10 mouse cellular contexts compared by ENCODE assay signal in the genomic region with DNA sequence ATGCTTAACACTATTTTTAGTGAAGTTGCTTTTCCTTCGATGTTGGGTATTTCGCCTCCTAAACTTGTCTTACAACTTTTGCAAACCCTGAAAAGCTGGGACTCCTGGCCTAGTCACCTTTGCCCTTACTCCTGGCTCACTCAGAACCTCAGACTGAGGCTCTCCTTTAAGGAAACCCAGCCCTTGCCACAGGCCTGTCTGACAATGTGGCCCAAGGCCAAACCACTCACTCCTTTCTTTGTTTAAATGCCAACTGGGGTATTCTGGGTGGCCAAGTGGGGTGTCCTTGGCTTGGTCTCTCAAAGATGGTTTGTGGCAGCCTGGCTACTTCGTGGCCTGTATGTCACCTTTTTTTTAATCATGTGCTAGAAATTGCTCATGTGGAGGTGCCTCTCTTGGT. TPM values are rescaled to one million over a fixed set of nuclear protein-coding genes. Genes with fewer than 3 reads are reported as not detected.
DNase-seq lines count a peak whose midpoint lies in the region; ATAC-seq and TF ChIP-seq lines count a peak whose summit lies in the region.
"Had no signal": no experiment of that assay in that cellular context is flagged by ENCODE, and none has a peak within 500 bp of the region (broad histone marks: within the 10 kb centered on the region; RNA-seq: fewer than 3 reads in every experiment).

No protein-coding gene starts in this region.

- H3K27me3 ChIP-seq in CH12.LX (replicated peaks): no peaks in the 10 kb centered on the region
- H3K27me3 ChIP-seq: Patski had no signal

- no peak for TF ChIP-seq CTCF in CH12.LX (conservative IDR thresholded peaks at IDR 0.05 in 1 of 2, IDR thresholded peaks at IDR 0.05 in 1 of 2; ENCODE audit: low read depth in 2 of 2, low read length in 2 of 2)

- H3K4me2 ChIP-seq in CH12.LX (ENCODE audit: insufficient read depth, low read depth, poor library complexity, severe bottlenecking): peak overlapping the region; percentile 95

- peaks cover 2 to 36% of the 10 kb centered on the region in 2 experiments; a peak in 3 of 4 replicates for H3K4me1 ChIP-seq in CH12.LX (ENCODE audit: control insufficient read depth in 1 of 2, insufficient read depth in 2 of 2)

- dilution Hi-C loops in CH12.LX (cut with MboI; ENCODE audit: extremely low pct_ligation_motif_present, extremely low pct_unique_long_range_greater_than_20kb, low sequenced_read_pairs): no loop called here

- H3K9me3 ChIP-seq in CH12.LX (replicated peaks; ENCODE audit: low read length): no peaks in the 10 kb centered on the region

- H3K4me3 ChIP-seq in CH12.LX (replicated peaks in 1 of 3; ENCODE audit: low read depth in 2 of 3, low read length in 2 of 3, poor library complexity in 1 of 3): peak overlapping the region; percentile 87 to 97 (median 92)

- in situ Hi-C loops in CH12.LX (cut with MboI; ENCODE audit: low pct_ligation_motif_present, low pct_unique_long_range_greater_than_20kb, low sequenced_read_pairs): no loop called here

- 0 out of 2 replicates have a peak, but pooled peaks have one; percentile 13 for ATAC-seq in erythroblast, adult 5-6 weeks (replicated peaks; ENCODE audit: low FRiP score, poor library complexity, severe bottlenecking)
- no peak for ATAC-seq in inflammation-experienced regulatory T-cells, adult 6 months

- 0 out of 2 replicates have a peak overlapping the region, but pooled peaks have one; percentile 8 for H3K27ac ChIP-seq in CH12.LX (ENCODE audit: insufficient read depth, low read depth)

- no peak for TF ChIP-seq POLR2A in CH12.LX (IDR thresholded peaks at IDR 0.05; ENCODE audit: low read depth, low read length)

- peak; percentile 37 for DNase-seq in embryo, embryonic 10.5 days (ENCODE audit: low spot score)
- DNase-seq in embryo, embryonic 9.5 days (ENCODE audit: extremely low spot score): no peak
- DNase-seq in CH12.LX (ENCODE audit: extremely low read depth): peak; percentile 27
- peak; percentile 40 for DNase-seq in kidney, adult 11 months
- peak; percentile 14 for DNase-seq in lung, postnatal 14 days
- no peak for DNase-seq in left cerebral cortex, adult 18-20 months (ENCODE audit: low spot score in 2 of 2)

- H3K36me3 ChIP-seq in CH12.LX (replicated peaks in 1 of 2; ENCODE audit: control insufficient read depth in 1 of 2, insufficient read depth in 1 of 2, low read length in 1 of 2): peaks cover 33 to 43% of the 10 kb centered on the region in 2 experiments

- H3K79me2 ChIP-seq in CH12.LX (replicated peaks; ENCODE audit: control insufficient read depth, extremely low read depth, insufficient read depth, poor library complexity, severe bottlenecking): peaks cover 47% of the 10 kb centered on the region

- H3K9ac ChIP-seq in CH12.LX (ENCODE audit: insufficient read depth, low read depth): peak overlapping the region; percentile 90

- no peak for TF ChIP-seq EP300 in CH12.LX (IDR thresholded peaks at IDR 0.05; ENCODE audit: low read length)

- TF ChIP-seq RAD21 in CH12.LX (IDR thresholded peaks at IDR 0.05; ENCODE audit: low read depth, low read length): no peak

TF ChIP-seq in CH12.LX, 34 proteins besides CTCF, POLR2A, EP300 and RAD21:
- no peak for TF ChIP-seq ZKSCAN1 (IDR thresholded peaks at IDR 0.05; ENCODE audit: borderline replicate concordance, low read depth, low read length)
- peak; percentile 21; the same call in 1 of the 2 replicates for TF ChIP-seq MYC (IDR thresholded peaks at IDR 0.05; ENCODE audit: low read depth, low read length)
- no peak for TF ChIP-seq NELFE (IDR thresholded peaks at IDR 0.05; ENCODE audit: low read depth, low read length)
- TF ChIP-seq E2F4 (IDR thresholded peaks at IDR 0.05; ENCODE audit: insufficient replicate concordance, low read depth, low read length): no peak
- 0 out of 2 replicates have a peak, but pooled peaks have one; percentile 41 for TF ChIP-seq BHLHE40 (IDR thresholded peaks at IDR 0.05; ENCODE audit: low read depth, low read length)
- no peak for TF ChIP-seq NRF1 (IDR thresholded peaks at IDR 0.05; ENCODE audit: low read depth, low read length)
- 0 out of 2 replicates have a peak, but pooled peaks have one; percentile 13 for TF ChIP-seq CHD1 (IDR thresholded peaks at IDR 0.05; ENCODE audit: low read depth, low read length)
- TF ChIP-seq MXI1 (IDR thresholded peaks at IDR 0.05; ENCODE audit: low read depth, low read length): no peak; the same call in 1 of the 2 replicates

RNA-seq across cellular contexts. Expression of a gene that starts 1.4 kb away (rescaled TPM):
- total RNA-seq in CH12.LX (2012; rRNA removed) (32.4 and 54.6 TPM in 2 replicates), CH12.LX (2014; rRNA removed) (32.2 and 32.6 TPM in 2 replicates)
- 74.9 TPM in 2 replicates for polyA plus RNA-seq in CH12.LX (2012; ENCODE audit: insufficient read length, low read depth)
- 10.0 and 11.1 TPM in 2 replicates for total RNA-seq in erythroblast, adult 5-6 weeks (2015; ENCODE audit: low replicate concordance)
- total RNA-seq in erythroblast, adult 5-6 weeks (2017; ENCODE audit: low replicate concordance): 13.5 and 15.8 TPM in 2 replicates
- polyA plus RNA-seq in inflammation-experienced regulatory T-cells, adult 6 months (2017; shearing (Covaris generic)): 10 to 100 TPM in 1 of 3 experiments, 1 to 10 TPM in 2; 6.2 to 10.2 (median 8.1) TPM
- total RNA-seq in left cerebral cortex, adult 18-20 months (2021): 1 to 10 TPM; 5.4 to 6.6 TPM

RNA-seq across cellular contexts. Expression of a gene that starts 27.3 kb away (rescaled TPM):
- total RNA-seq in CH12.LX (2012; rRNA removed): not detected in 2 replicates
- total RNA-seq in CH12.LX (2014; rRNA removed): not detected in 2 replicates
- not detected in 2 replicates for polyA plus RNA-seq in CH12.LX (2012; ENCODE audit: insufficient read length, low read depth)
- total RNA-seq in erythroblast, adult 5-6 weeks (2015; ENCODE audit: low replicate concordance): 1,587 and 1,606 TPM in 2 replicates
- 742 and 898 TPM in 2 replicates for total RNA-seq in erythroblast, adult 5-6 weeks (2017; ENCODE audit: low replicate concordance)
- polyA plus RNA-seq in inflammation-experienced regulatory T-cells, adult 6 months (2017; shearing (Covaris generic)): 1 to 10 TPM in 1 of 3 experiments, not detected in 2; 1.5 TPM
- under 1 TPM in 1 of 2 experiments, not detected in 1; 0.51 TPM for total RNA-seq in left cerebral cortex, adult 18-20 months (2021)
- total RNA-seq: liver, adult 2 months had no signal
- polyA plus RNA-seq: Patski had no signal

RNA-seq across cellular contexts. Expression of a gene that starts 44.2 kb away (rescaled TPM):
- 73.1 and 94.1 TPM in 2 replicates for total RNA-seq in CH12.LX (2012; rRNA removed)
- total RNA-seq in CH12.LX (2014; rRNA removed): 98.9 and 110 TPM in 2 replicates
- 65.0 and 76.2 TPM in 2 replicates for polyA plus RNA-seq in CH12.LX (2012; ENCODE audit: insufficient read length, low read depth)
- total RNA-seq in erythroblast, adult 5-6 weeks (2015; ENCODE audit: low replicate concordance): 14.4 and 17.6 TPM in 2 replicates
- total RNA-seq in erythroblast, adult 5-6 weeks (2017; ENCODE audit: low replicate concordance): 5.6 and 13.3 TPM in 2 replicates
- polyA plus RNA-seq in inflammation-experienced regulatory T-cells, adult 6 months (2017; shearing (Covaris generic)): 10 to 100 TPM in 1 of 3 experiments, 1 to 10 TPM in 2; 6.7 to 16.6 (median 9.4) TPM
- total RNA-seq in left cerebral cortex, adult 18-20 months (2021): 10 to 100 TPM in 1 of 2 experiments, 1 to 10 TPM in 1; 7.3 to 10.1 TPM

RNA-seq across cellular contexts. Expression of a gene that starts 54.5 kb away (rescaled TPM):
- 23.1 and 28.9 TPM in 2 replicates for total RNA-seq in CH12.LX (2012; rRNA removed)
- 13.8 and 14.4 TPM in 2 replicates for total RNA-seq in CH12.LX (2014; rRNA removed)
- 40.6 and 45.8 TPM in 2 replicates for polyA plus RNA-seq in CH12.LX (2012; ENCODE audit: insufficient read length, low read depth)
- 12.1 and 14.2 TPM in 2 replicates for total RNA-seq in erythroblast, adult 5-6 weeks (2015; ENCODE audit: low replicate concordance)
- total RNA-seq in erythroblast, adult 5-6 weeks (2017; ENCODE audit: low replicate concordance): 6.0 and 10.5 TPM in 2 replicates
- 10 to 100 TPM; 32.9 to 44.2 (median 35.5) TPM for polyA plus RNA-seq in inflammation-experienced regulatory T-cells, adult 6 months (2017; shearing (Covaris generic))
- 100 to 1,000 TPM; 375 to 386 TPM for total RNA-seq in left cerebral cortex, adult 18-20 months (2021)

Comparison
In these comparisons a context has a peak if more than half of its experiments do, and no peak if none do; other contexts are left out.
1. DNase-seq: peak in embryo, embryonic 10.5 days (single experiment), CH12.LX (single experiment), kidney, adult 11 months (single experiment) and lung, postnatal 14 days (single experiment); none in embryo, embryonic 9.5 days (single experiment) and left cerebral cortex, adult 18-20 months (0 of 2).
2. RNA of a gene that starts 27.3 kb away (total RNA-seq): 742 to 1,606 TPM in erythroblast, adult 5-6 weeks; 0.51 TPM in left cerebral cortex, adult 18-20 months and not detected in CH12.LX; every median in the first group is over 100 times any median in the second.